Mouse (Mus musculus) limb, embryonic 15.5 days (tissue): ENCODE results near the gene Cox10. TPM values are rescaled to one million over a fixed set of nuclear protein-coding genes. Genes with fewer than 3 reads are reported as not detected.

Source experiments
- ATAC-seq: fragments of 200-750 bp; cut with Nextera tagmentation; 2 replicates; pipeline ENCODE4 v1.8.0; 2017; ENCODE audit warnings: low read depth, moderate TSS enrichment; ENCODE audit not compliant: insufficient number of reproducible peaks, low FRiP score, low TSS enrichment
- H3K27ac ChIP-seq: fragments of 300-500 bp; sonication (generic); 2 replicates; pipeline ENCODE4 v1.5.1; 2015; ENCODE audit warnings: moderate library complexity, mild to moderate bottlenecking, inconsistent platforms
- H3K27me3 ChIP-seq: fragments of 300-500 bp; sonication (generic); 2 replicates; pipeline ENCODE4 v1.6.1; 2015; ENCODE audit warnings: inconsistent platforms
- H3K36me3 ChIP-seq: fragments of 300-500 bp; sonication (generic); 2 replicates; pipeline ENCODE4 v1.6.1; 2015; ENCODE audit warnings: inconsistent platforms
- H3K4me1 ChIP-seq: fragments of 300-500 bp; sonication (generic); 2 replicates; pipeline ENCODE4 v1.6.1; 2015; ENCODE audit warnings: inconsistent platforms
- H3K4me2 ChIP-seq: fragments of 300-500 bp; sonication (generic); 2 replicates; pipeline ENCODE4 v1.6.1; 2015; ENCODE audit warnings: mild to moderate bottlenecking, inconsistent platforms
- H3K4me3 ChIP-seq: fragments of 300-500 bp; sonication (generic); 2 replicates; pipeline ENCODE4 v1.5.1; 2015; ENCODE audit warnings: mild to moderate bottlenecking, inconsistent platforms
- H3K9ac ChIP-seq: fragments of 300-500 bp; sonication (generic); 2 replicates; pipeline ENCODE4 v1.6.1; 2015; ENCODE audit warnings: inconsistent platforms
- H3K9me3 ChIP-seq: fragments of 300-500 bp; sonication (generic); 2 replicates; pipeline ENCODE4 v1.6.1; 2016; ENCODE audit warnings: inconsistent platforms
- WGBS: fragments of 180-500 bp; shearing (Covaris S2); methylation state at CpG from one replicate; pipeline ENCODE4 v1.1.7; 2015; 5-methylcytosine and 5-hydroxymethylcytosine counted together
- polyA plus RNA-seq: library from polyadenylated mRNA; unstranded; fragments of >200 nt; fragmentation: Nextera tagmentation; extraction: Ambion mirVana; gene quantifications from 2 replicates; pipeline ENCODE4 v1.2.1, GENCODE M21; 2015

The Cox10 gene
- polyA plus RNA-seq, 1 experiment from 2014 or later: 20.6 TPM

DNA sequence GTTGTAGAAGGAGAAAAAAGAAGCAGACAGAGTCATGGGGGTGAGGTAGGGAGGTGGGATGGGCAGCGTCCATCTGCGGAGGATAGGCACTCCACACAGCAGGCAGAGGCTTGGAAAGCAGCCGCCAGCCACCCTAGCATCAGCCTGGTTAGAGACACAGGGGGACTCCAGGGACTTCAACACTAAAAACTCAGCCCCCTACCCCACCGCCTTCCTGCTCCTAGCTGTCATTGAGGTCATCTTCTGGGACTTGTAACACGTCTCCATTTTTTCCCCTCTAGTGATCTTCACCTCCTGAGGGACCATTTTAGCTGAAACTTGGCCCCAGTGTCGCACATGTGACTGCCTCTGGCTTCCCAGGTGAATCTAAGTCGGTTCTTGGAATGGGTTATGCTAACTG is 88.5 kb downstream of the Cox10 start:
- Histone ChIP-seq H3K9ac (no peak overlapping the region), H3K4me1 (no peaks in the 10 kb centered on the region), H3K4me2 (no peak overlapping the region), H3K36me3 (no peaks in the 10 kb centered on the region), H3K9me3 (no peaks in the 10 kb centered on the region), H3K4me3 (no peak overlapping the region), H3K27me3 (no peaks in the 10 kb centered on the region), H3K27ac (no peak overlapping the region)
- WGBS: 86% methylated on average over 7 of the region's 7 CpGs
- ATAC-seq: no peak

DNA sequence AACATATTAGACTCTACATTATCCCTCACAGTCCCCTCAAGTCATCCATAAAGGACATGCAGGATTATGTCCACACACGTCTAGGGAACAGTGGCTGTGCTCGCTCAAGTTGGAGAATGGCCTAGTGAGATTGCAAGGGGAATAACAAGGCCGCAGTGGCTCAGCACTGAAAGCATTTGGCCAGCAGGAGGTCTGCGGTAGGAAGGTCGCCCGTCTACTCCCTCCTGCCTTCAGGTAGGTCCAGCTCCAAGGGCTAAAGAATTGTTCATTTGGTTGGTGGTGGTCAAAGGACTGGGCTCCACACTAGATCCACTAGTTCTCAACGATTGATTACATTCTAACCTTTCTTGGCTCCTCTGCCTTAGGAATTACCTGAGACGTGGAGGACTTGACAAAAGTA is 89.0 kb downstream of the Cox10 start:
- H3K27ac ChIP-seq: no peak overlapping the region
- H3K9ac ChIP-seq: no peak overlapping the region
- H3K4me1 ChIP-seq: no peaks in the 10 kb centered on the region
- 88% methylated on average over 8 of the region's 8 CpGs for WGBS
- no peaks in the 10 kb centered on the region for H3K27me3 ChIP-seq
- no peaks in the 10 kb centered on the region for H3K36me3 ChIP-seq
- H3K4me3 ChIP-seq: no peak overlapping the region
- no peak overlapping the region for H3K4me2 ChIP-seq
- H3K9me3 ChIP-seq: no peaks in the 10 kb centered on the region
- no peak for ATAC-seq

DNA sequence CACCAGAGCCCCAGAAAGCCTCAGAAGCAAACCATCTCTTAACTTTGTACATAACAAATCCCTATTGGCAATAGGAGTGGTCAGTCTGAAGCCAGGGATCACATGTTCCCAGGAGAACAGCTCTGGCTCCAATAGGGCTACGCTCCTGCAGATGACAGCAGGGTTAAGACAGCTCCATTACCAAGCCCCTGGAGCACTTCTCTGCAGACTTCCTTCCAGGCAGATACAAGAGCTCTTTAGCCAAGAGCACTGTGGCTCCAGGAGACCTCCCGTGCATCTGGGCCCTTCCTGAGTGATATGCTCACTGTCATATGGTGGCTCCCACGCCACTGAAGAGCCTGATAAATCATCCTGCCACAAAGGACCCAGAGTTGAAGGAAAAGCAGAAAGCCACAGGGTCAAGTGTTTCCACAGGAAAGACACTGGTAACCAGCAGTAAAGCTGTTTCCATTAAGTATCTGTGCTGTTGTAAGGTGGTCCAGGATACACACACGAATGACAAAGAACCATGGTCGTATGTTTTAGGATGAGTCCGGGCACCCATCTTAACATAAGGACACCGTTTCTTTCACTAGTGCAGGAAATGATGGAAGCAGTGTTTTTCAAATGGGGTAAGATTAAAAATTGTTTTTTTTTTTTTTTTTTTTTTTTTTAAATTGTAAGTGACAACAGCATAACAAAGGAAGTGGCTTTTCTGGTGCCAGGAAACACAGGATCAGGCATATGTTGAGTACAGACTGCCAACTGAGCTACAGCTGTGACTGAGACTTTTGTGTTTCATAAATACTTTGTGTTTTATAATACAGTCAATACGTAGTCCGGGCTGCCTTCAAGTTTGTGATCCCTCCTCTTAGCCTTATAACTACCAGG is 90.0 kb downstream of the Cox10 start:
- H3K27me3 ChIP-seq: no peaks in the 10 kb centered on the region
- WGBS: 78% methylated on average over 9 of the region's 9 CpGs
- H3K4me1 ChIP-seq: no peaks in the 10 kb centered on the region
- no peak overlapping the region for H3K9ac ChIP-seq
- H3K9me3 ChIP-seq: no peaks in the 10 kb centered on the region
- no peak overlapping the region for H3K4me3 ChIP-seq
- H3K4me2 ChIP-seq: no peak overlapping the region
- no peak for ATAC-seq
- H3K27ac ChIP-seq: no peak overlapping the region
- H3K36me3 ChIP-seq: no peaks in the 10 kb centered on the region

DNA sequence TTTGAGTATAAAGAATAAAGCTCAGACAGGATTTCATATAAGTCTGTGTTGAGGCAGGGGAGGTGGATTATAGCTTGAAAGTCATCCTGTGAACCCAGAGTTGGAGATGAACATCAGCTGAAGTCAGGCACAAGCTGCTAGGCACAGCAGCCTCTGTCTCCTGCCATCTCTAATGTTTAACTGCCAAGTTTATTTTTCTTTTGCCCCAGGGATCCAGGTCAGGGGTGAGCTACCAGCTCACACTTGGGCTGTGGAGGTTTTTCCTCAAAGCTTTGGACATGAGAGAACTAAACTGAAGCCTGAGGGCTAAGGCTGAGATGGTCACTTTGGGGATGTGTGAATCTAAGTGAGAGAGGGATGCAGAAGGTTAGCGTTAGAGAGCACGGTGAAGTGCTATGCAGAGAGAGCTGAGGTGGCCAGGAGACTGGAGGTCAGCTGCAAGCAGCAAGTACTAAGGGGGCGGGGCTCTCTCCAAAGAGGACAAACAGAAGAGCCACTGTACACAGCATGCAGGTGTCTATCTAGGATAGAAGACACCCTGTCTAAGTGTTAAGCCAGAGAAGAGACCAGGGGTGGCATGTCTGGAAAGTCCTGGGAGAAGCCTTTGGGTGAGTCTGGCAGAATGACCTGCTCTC is 91.1 kb downstream of the Cox10 start:
- ATAC-seq: no peak
- Histone ChIP-seq H3K36me3 (no peaks in the 10 kb centered on the region), H3K9ac (no peak overlapping the region), H3K27ac (no peak overlapping the region), H3K27me3 (no peaks in the 10 kb centered on the region), H3K9me3 (no peaks in the 10 kb centered on the region), H3K4me2 (no peak overlapping the region), H3K4me1 (no peaks in the 10 kb centered on the region), H3K4me3 (no peak overlapping the region)
- 79% methylated on average over 3 of the region's 3 CpGs for WGBS

DNA sequence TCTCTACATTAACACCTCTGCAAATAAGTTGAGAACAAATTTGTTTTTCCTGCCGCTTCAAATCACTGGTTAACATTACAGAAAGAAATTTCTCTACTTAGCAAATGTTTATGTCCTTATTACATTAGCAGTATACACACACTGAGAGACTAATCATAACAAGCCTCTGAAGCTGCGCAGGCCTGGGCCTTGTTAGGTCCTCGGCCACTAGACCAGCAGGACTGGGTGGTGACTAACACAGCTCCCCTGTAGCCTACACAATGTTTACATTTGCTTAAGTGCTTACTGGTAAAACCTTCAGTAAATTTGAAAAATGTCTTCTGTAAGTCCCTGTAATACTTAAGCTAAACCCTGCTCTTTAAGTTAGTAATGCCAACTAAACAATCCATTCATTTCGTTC is 92.6 kb downstream of the Cox10 start:
- H3K9ac ChIP-seq: no peak overlapping the region
- WGBS: 68% methylated on average over 4 of the region's 4 CpGs
- ATAC-seq: no peak
- H3K4me2 ChIP-seq: no peak overlapping the region
- H3K9me3 ChIP-seq: no peaks in the 10 kb centered on the region
- no peak overlapping the region for H3K27ac ChIP-seq
- no peak overlapping the region for H3K4me3 ChIP-seq
- no peaks in the 10 kb centered on the region for H3K27me3 ChIP-seq
- H3K4me1 ChIP-seq: no peaks in the 10 kb centered on the region
- H3K36me3 ChIP-seq: no peaks in the 10 kb centered on the region

DNA sequence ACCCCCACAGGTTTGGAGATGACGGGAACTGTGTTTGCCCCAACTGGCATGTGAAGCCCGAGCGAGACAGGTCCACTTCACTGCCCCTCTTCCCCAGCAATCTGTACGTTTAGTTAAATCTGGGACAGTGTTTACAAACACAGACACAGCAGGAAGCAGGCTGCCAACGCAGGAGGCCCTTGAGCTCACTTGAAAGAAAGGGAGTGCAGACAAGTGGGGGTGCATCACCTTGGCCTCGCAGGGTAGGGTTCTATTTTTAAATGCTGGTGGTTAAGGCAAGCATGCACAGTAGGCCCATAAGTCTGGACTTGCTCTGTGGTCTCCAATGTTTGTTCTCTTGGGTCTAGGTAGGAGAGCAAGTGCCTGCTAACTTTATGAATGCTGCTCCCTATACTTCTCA is 93.8 kb downstream of the Cox10 start:
- WGBS: 57% methylated on average over 6 of the region's 6 CpGs
- H3K27ac ChIP-seq: no peak overlapping the region

DNA sequence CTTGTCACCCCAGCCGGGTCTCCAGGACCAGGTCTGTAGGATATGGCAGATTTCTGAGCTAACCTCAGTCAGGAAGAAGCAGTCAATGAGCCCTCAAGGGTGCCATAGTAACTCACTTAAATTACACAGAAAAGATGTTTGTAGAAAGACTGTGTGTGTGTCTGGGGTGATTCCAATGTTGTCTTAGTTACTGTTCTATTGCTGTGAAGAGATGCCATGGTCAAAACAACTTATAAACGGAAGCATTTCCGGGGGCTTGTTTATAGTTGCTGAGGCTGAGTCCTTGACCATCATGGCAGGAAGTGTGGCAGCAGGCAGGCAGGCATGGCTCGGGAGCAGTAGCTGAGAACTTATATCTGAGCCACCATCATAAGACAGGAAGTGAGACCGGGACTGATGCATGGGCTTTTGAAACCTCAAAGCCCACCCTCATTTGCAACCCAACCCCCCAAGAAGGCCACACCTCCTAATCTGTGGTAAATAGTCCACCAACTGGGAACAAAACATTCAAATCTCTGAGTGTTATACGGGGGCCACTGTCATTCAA is 94.6 kb downstream of the Cox10 start:
- ATAC-seq: no peak
- WGBS: 78% methylated on average over 6 of the region's 6 CpGs

More for the DNA sequence above, 93.8 kb downstream of the Cox10 start:
- H3K4me1 ChIP-seq: no peaks in the 10 kb centered on the region
- H3K9me3 ChIP-seq: no peaks in the 10 kb centered on the region
- H3K36me3 ChIP-seq: no peaks in the 10 kb centered on the region
- no peak overlapping the region for H3K4me2 ChIP-seq
- no peak overlapping the region for H3K4me3 ChIP-seq
- no peaks in the 10 kb centered on the region for H3K27me3 ChIP-seq
- no peak for ATAC-seq
- no peak overlapping the region for H3K9ac ChIP-seq

DNA sequence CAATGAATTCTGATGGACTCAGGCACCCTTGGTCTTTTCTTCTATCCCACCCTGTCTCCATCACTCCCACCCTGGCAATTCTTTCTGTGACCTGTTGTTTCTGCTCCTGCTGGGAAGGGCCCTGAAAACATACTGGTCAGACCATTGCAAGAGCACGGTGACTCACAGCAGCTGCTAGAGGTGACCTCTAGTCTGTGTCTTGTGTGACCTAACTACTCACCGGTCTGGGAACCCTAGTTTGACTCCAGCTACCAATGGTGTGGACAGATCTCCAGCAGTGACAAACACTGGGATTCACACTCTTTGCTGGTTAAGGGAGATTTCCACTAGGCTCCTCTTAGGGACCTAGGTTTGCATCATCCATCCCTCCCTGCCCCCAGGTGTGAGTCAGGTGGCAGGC is 101.5 kb downstream of the Cox10 start:
- H3K9me3 ChIP-seq: no peaks in the 10 kb centered on the region
- 81% methylated on average over 2 of the region's 2 CpGs for WGBS

More for the DNA sequence above, 94.6 kb downstream of the Cox10 start:
- Histone ChIP-seq H3K9ac (no peak overlapping the region), H3K4me2 (no peak overlapping the region), H3K27me3 (no peaks in the 10 kb centered on the region), H3K4me3 (no peak overlapping the region), H3K27ac (no peak overlapping the region), H3K36me3 (no peaks in the 10 kb centered on the region), H3K4me1 (no peaks in the 10 kb centered on the region), H3K9me3 (no peaks in the 10 kb centered on the region)

DNA sequence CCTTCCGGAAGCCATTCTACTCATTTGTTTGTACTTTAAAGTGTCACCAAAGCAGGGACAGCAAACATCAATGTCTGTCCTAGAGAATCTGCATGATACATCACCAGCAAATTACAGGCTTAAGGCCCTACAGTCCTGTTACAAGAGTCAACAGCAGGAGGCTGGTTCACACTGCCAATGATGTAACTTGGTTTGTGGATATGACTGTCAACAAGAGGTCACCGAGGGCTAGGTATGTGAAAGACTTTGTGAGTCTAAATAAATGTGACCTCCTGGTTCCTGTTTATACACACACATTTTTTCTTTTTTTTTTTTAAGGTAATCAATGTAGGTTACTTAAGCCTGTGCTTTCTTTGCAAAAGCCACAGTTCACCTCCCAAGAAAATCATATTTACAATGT is 102.5 kb downstream of the Cox10 start:
- Histone ChIP-seq H3K4me2 (no peak overlapping the region), H3K9ac (no peak overlapping the region), H3K4me1 (no peaks in the 10 kb centered on the region), H3K9me3 (no peaks in the 10 kb centered on the region), H3K36me3 (peaks cover 3% of the 10 kb centered on the region; the same call in 1 of the 2 replicates), H3K27me3 (no peaks in the 10 kb centered on the region), H3K27ac (no peak overlapping the region), H3K4me3 (no peak overlapping the region)
- WGBS: 85% methylated on average over 2 of the region's 2 CpGs
- ATAC-seq: no peak

More for the DNA sequence above, 101.5 kb downstream of the Cox10 start:
- Histone ChIP-seq H3K36me3 (peaks cover 3% of the 10 kb centered on the region; the same call in 1 of the 2 replicates), H3K27ac (no peak overlapping the region), H3K9ac (no peak overlapping the region), H3K4me2 (no peak overlapping the region), H3K27me3 (no peaks in the 10 kb centered on the region), H3K4me3 (no peak overlapping the region), H3K4me1 (no peaks in the 10 kb centered on the region)
- no peak for ATAC-seq

DNA sequence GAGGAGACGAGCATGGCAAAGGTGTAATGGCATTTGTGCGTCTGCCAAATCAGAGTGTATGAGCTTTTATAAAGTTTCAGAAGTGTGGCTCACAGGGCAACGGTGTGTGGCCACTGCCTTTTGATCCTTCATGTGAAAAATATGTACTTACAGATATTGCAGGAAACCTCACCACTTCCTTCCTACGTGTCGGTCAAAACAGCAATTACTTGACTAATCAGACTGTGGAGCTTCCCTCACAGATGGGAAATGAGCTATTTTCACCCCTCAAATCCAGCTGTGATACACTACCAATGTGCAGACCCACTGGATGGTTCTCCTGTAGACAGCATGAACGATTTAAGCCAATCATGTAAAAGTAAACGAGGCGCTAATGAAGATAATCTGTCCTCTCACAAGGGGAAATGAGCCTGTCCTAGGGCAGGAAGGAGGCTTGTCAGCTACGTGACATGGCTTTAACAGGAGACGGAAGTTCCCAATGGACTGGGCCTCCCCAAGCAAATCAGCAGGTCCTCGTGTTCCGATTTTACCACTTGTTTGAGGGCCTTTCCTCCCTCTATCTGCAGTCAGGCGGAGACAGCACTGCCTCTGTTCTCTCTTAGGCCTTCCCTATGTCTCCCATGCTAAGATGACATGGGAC is 103.9 kb downstream of the Cox10 start:
- WGBS: 61% methylated on average over 13 of the region's 13 CpGs
- no peak overlapping the region for H3K9ac ChIP-seq
- no peaks in the 10 kb centered on the region for H3K9me3 ChIP-seq
- H3K27me3 ChIP-seq: no peaks in the 10 kb centered on the region
- no peak overlapping the region for H3K27ac ChIP-seq
- H3K4me3 ChIP-seq: no peak overlapping the region
- ATAC-seq: no peak
- peaks cover 3% of the 10 kb centered on the region; the same call in 1 of the 2 replicates for H3K36me3 ChIP-seq
- no peaks in the 10 kb centered on the region for H3K4me1 ChIP-seq
- no peak overlapping the region for H3K4me2 ChIP-seq

DNA sequence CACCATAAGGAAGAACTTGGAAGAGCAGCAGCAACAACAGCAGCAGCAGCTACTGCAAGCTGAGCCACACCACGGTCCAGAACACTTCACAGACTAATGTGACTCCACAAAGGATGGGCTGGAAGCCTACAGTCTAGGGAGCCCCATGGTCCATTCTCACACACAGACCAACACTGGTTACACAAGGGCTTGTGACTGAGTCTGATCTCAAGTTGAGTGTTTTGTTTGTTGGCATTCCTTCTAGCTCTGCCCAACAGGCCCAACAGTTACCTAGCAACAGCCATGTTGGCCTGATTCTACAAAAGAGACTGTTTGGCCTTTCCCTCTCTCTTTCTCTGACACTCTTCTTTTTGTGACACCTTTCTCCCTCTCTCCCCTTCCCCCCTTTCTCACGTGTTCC is 105.3 kb downstream of the Cox10 start:
- Histone ChIP-seq H3K4me2 (no peak overlapping the region), H3K4me3 (no peak overlapping the region), H3K36me3 (peaks cover 3% of the 10 kb centered on the region; the same call in 1 of the 2 replicates), H3K27ac (no peak overlapping the region), H3K9ac (no peak overlapping the region), H3K27me3 (no peaks in the 10 kb centered on the region), H3K4me1 (peaks cover 6% of the 10 kb centered on the region; the same call in 1 of the 2 replicates), H3K9me3 (no peaks in the 10 kb centered on the region)
- WGBS: 87% methylated on average over 2 of the region's 2 CpGs
- ATAC-seq: no peak

DNA sequence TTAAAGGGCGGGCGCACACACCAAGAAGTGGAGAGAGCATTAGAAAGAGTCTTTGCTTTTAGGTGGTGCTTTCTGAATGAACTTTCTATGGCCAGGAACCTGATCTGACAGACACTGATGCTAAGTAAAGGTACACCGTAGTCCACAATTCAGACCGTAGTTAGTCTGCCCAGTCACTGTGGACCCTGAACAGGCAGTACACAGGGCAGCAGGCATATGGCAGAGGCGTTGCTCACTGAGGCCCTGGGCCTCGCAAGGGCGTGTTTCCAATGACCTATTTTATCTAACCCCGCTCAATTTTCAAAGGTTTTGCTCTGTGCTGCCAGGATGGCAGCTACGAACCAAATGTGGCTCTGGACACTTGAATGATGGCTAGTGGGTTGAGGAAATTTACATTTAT is 107.8 kb downstream of the Cox10 start:
- Histone ChIP-seq H3K4me1 (peaks cover 15% of the 10 kb centered on the region; the same call in 1 of the 2 replicates), H3K4me3 (no peak overlapping the region), H3K4me2 (no peak overlapping the region), H3K9me3 (no peaks in the 10 kb centered on the region), H3K27ac (no peak overlapping the region), H3K36me3 (peaks cover 3% of the 10 kb centered on the region; the same call in 1 of the 2 replicates), H3K27me3 (no peaks in the 10 kb centered on the region), H3K9ac (no peak overlapping the region)
- no peak for ATAC-seq
- WGBS: 91% methylated on average over 9 of the region's 9 CpGs
